Mouse (Mus musculus) G1E (cell line): ENCODE measurements around the gene Ms4a6d.

Experiments
- CTCF ChIP-seq: IDR thresholded peaks from 2 replicates; pipeline ENCODE4 v1.5.1; 2012; ENCODE audit warnings: low read depth, low read length, inconsistent platforms, mixed read lengths
- GATA2 ChIP-seq: IDR thresholded peaks from 2 replicates; pipeline ENCODE4 v1.6.1; 2012; ENCODE audit warnings: low read depth, low read length, inconsistent platforms, borderline replicate concordance
- POLR2AphosphoS5 ChIP-seq: IDR thresholded peaks from 2 replicates; pipeline ENCODE4 v1.6.1; 2012; ENCODE audit warnings: low read depth, low read length, inconsistent platforms; ENCODE audit not compliant: insufficient replicate concordance
- TAL1 ChIP-seq: conservative IDR thresholded peaks from 2 replicates; pipeline ENCODE4 v1.6.1; 2012; ENCODE audit warnings: low read depth, low read length, inconsistent platforms, mixed read lengths

DNA sequence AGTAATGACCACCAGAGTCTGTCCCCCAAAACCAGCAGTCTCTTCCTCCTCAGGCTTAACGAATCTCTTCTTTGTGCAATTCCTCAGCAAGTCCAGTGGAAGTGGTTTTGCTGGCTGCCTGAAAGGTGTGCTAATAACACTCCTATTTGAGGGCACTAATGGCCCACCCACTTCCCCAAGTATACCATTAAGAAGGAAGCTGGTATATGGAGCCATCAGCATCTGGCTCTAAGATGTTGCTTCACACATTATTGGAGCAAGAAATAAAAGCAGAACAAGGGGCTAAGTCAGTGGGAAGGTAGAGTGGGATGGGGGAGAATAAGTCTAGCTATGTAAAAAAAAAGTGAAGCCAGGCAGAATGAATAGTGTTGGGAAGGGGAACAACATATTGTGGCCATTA, 36.1 kb upstream of the Ms4a6d start, which contains the start of gene Ms4a3:
- TF ChIP-seq CTCF: no peak
- no peak for TF ChIP-seq POLR2AphosphoS5
- no peak for TF ChIP-seq TAL1
- TF ChIP-seq GATA2: no peak
